24 mouse cellular contexts compared by ENCODE assay signal in the genomic region with DNA sequence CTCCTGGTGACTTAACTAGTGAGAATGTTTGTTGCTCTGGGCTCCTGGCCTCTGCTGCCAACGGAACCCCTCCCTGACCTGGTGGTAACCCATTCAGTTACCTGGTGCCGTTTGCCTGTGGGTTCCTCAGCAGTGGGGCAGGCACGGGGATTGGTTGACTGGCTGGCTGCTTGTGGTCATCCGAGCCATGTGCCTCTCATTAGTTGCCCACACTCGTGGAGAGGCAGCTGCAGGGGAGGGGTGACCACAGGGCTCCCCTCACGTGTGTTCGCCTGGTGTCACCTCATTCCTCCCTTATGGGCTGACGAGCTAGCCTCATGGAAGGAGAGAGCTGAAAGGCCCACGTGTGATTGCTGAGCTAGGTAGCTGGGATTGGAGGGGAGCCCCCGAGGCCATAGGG. TPM values are rescaled to one million over a fixed set of nuclear protein-coding genes. Genes with fewer than 3 reads are reported as not detected.
DNase-seq lines count a peak whose midpoint lies in the region; TF ChIP-seq lines count a peak whose summit lies in the region.
"Had no signal": no experiment of that assay in that cellular context is flagged by ENCODE, and none has a peak within 500 bp of the region (broad histone marks: within the 10 kb centered on the region; RNA-seq: fewer than 3 reads in every experiment).

No protein-coding gene starts in this region.

- no peak overlapping the region for H3K4me3 ChIP-seq in C2C12 (ENCODE audit: insufficient read depth, poor library complexity, severe bottlenecking)
- H3K4me3 ChIP-seq in embryonic facial prominence, embryonic 10.5 days: no peak overlapping the region
- H3K4me3 ChIP-seq in gastrocnemius, adult 2 months: no peak overlapping the region
- H3K4me3 ChIP-seq: embryonic facial prominence, embryonic 15.5 days; erythroblast, embryonic 14.5 days; heart, embryonic 12.5 days; hindbrain, embryonic 13.5 days had no signal

- H3K27me3 ChIP-seq in C2C12 (ENCODE audit: control insufficient read depth, insufficient read depth, insufficient read length): no peaks in the 10 kb centered on the region
- H3K27me3 ChIP-seq in embryonic facial prominence, embryonic 10.5 days (replicated peaks; ENCODE audit: low read depth, poor library complexity, severe bottlenecking): no peaks in the 10 kb centered on the region
- H3K27me3 ChIP-seq: CH12.LX; embryonic facial prominence, embryonic 15.5 days; heart, embryonic 12.5 days; hindbrain, embryonic 13.5 days had no signal

- DNase-seq in heart, adult 11 months: peak; percentile 91
- no peak for DNase-seq in heart, postnatal 14 days
- DNase-seq in kidney, adult 8-10 months: peak; percentile 65 to 66
- DNase-seq in kidney, postnatal 4 days: no peak
- peak; percentile 17 for DNase-seq in embryonic facial prominence, embryonic 10.5 days (ENCODE audit: low spot score)
- no peak for DNase-seq in gastrocnemius, adult 2 months
- DNase-seq in ovary, postnatal 36 days (ENCODE audit: low spot score): no peak
- DNase-seq: adrenal gland, adult 8-10 months; adrenal gland, postnatal 36 days; cerebellum, adult 2 months; cerebellum, postnatal 10 days; gastrocnemius, postnatal 14 days; heart, postnatal 36 days had no signal

- H3K36me3 ChIP-seq in C2C12 (ENCODE audit: control insufficient read depth, insufficient read depth): no peaks in the 10 kb centered on the region
- H3K36me3 ChIP-seq in embryonic facial prominence, embryonic 10.5 days (replicated peaks): no peaks in the 10 kb centered on the region
- H3K36me3 ChIP-seq: embryonic facial prominence, embryonic 15.5 days; heart, embryonic 12.5 days had no signal

- no peak overlapping the region for H3ac ChIP-seq in C2C12 (ENCODE audit: control insufficient read depth, insufficient read length, low read depth)

- intact Hi-C loops in heart, postnatal 14 days (cut with DNase I): loop anchor here (5.0 kb wide), 2 partner anchors 114 to 274 kb away; no protein-coding TSS in a partner anchor
- intact Hi-C loops in gastrocnemius, adult 2 months (cut with DNase I): loop anchor here (5.0 kb wide), 1 partner anchor 114 kb away; no protein-coding TSS in a partner anchor

- WGBS in embryonic facial prominence, embryonic 10.5 days: 54% methylated on average over 10 of the region's 10 CpGs

- peaks cover 40% of the 10 kb centered on the region for H3K4me1 ChIP-seq in embryonic facial prominence, embryonic 10.5 days

- no peaks in the 10 kb centered on the region for H3K79me2 ChIP-seq in C2C12 (ENCODE audit: control insufficient read depth, insufficient read depth)

- peak overlapping the region; percentile 58 for H3K27ac ChIP-seq in embryonic facial prominence, embryonic 10.5 days (replicated peaks)
- no peak overlapping the region; the same call in 1 of the 2 replicates for H3K27ac ChIP-seq in gastrocnemius, adult 2 months
- H3K27ac ChIP-seq: embryonic facial prominence, embryonic 15.5 days; hindbrain, embryonic 13.5 days had no signal

- H3K9me3 ChIP-seq in embryonic facial prominence, embryonic 10.5 days: no peaks in the 10 kb centered on the region
- H3K9me3 ChIP-seq: embryonic facial prominence, embryonic 15.5 days; heart, embryonic 12.5 days; hindbrain, embryonic 13.5 days had no signal

- no peak for TF ChIP-seq CTCF in C2C12 (IDR thresholded peaks at IDR 0.05; ENCODE audit: control insufficient read depth, insufficient read depth, insufficient read length)
- TF ChIP-seq CTCF in gastrocnemius, adult 2 months (IDR thresholded peaks at IDR 0.05): no peak

- no peaks in the 10 kb centered on the region for H3K79me3 ChIP-seq in C2C12 (ENCODE audit: low read depth)

TF ChIP-seq in C2C12, 6 proteins besides CTCF, POLR2A, EP300 and RAD21:
- no peak for TF ChIP-seq USF1 (IDR thresholded peaks at IDR 0.05; ENCODE audit: low read depth)
- TF ChIP-seq MYOD1 (IDR thresholded peaks at IDR 0.05; ENCODE audit: control insufficient read depth, insufficient read length, low read depth): peak; percentile 62
- no peak for TF ChIP-seq FOSL1 (IDR thresholded peaks at IDR 0.05; ENCODE audit: insufficient read depth, low read length, poor library complexity, severe bottlenecking)
- no peak for TF ChIP-seq MYOG (IDR thresholded peaks at IDR 0.05; ENCODE audit: control insufficient read depth, extremely low read depth, insufficient read length)
- TF ChIP-seq CEBPB (IDR thresholded peaks at IDR 0.05; ENCODE audit: low read depth): no peak

RNA-seq across cellular contexts. Expression of a gene that starts 46.1 kb away (rescaled TPM):
- 10 to 100 TPM; 14.4 to 15.3 TPM for total RNA-seq in heart, postnatal 14 days (2021)
- polyA plus RNA-seq in C2C12 (2012; fragmentation: generic; extraction: Trizol): 7.7 TPM
- 17.8 and 19.2 TPM in 2 replicates for polyA plus RNA-seq in embryonic facial prominence, embryonic 10.5 days (2016; fragmentation: Nextera tagmentation; extraction: Ambion mirVana)
- 10 to 100 TPM in 1 of 2 experiments, 1 to 10 TPM in 1; 8.5 to 11.8 TPM for total RNA-seq in gastrocnemius, adult 2 months (2021)

RNA-seq across cellular contexts. Expression of a gene that starts 56.2 kb away (rescaled TPM):
- total RNA-seq in heart, postnatal 14 days (2021): not detected
- not detected for polyA plus RNA-seq in C2C12 (2012; fragmentation: generic; extraction: Trizol)
- 0.08 TPM in 1 of 2 replicates, not detected in the other for polyA plus RNA-seq in embryonic facial prominence, embryonic 10.5 days (2016; fragmentation: Nextera tagmentation; extraction: Ambion mirVana)
- total RNA-seq in gastrocnemius, adult 2 months (2021): not detected
- total RNA-seq: CH12.LX; gastrocnemius, postnatal 14 days; heart, adult 8-10 months; heart, postnatal 36 days; hindbrain, postnatal 0 days had no signal
- polyA plus RNA-seq: embryonic facial prominence, embryonic 11.5 days; erythroblast, embryonic 14.5 days; forebrain, embryonic 11.5 days; forebrain, embryonic 16.5 days; heart, embryonic 12.5 days; hindbrain, embryonic 13.5 days had no signal

Comparison
In these comparisons a context has a peak if more than half of its experiments do, and no peak if none do; other contexts are left out.
1. DNase-seq: peak in heart, adult 11 months (single experiment), kidney, adult 8-10 months (2 of 2) and embryonic facial prominence, embryonic 10.5 days (single experiment); none in heart, postnatal 14 days (0 of 2), kidney, postnatal 4 days (0 of 2), gastrocnemius, adult 2 months (single experiment) and ovary, postnatal 36 days (single experiment).